In genomic region chr6:22922880-22923279, GRCm38 (mm10) we compare ENCODE assay signal across 17 mouse cellular contexts. TPM values are rescaled to one million over a fixed set of nuclear protein-coding genes. Genes with fewer than 3 reads are reported as not detected.
DNase-seq lines count a peak whose midpoint lies in the region; ATAC-seq and TF ChIP-seq lines count a peak whose summit lies in the region.
"Had no signal": no experiment of that assay in that cellular context is flagged by ENCODE, and none has a peak within 500 bp of the region (broad histone marks: within the 10 kb centered on the region; RNA-seq: fewer than 3 reads in every experiment).

No protein-coding gene starts in this region.

- ATAC-seq in midbrain, postnatal 0 days (ENCODE audit: low FRiP score): no peak
- peak; percentile 93 for ATAC-seq in forebrain, embryonic 12.5 days (ENCODE audit: low FRiP score)
- ATAC-seq in hindbrain, postnatal 0 days: no peak

- intact Hi-C loops in gastrocnemius, adult 2 months (cut with DNase I): no loop called here

- WGBS in midbrain, embryonic 10.5 days: 3% methylated on average over 1 of the region's 1 CpGs
- 9% methylated on average over 1 of the region's 1 CpGs for WGBS in midbrain, postnatal 0 days
- WGBS in forebrain, embryonic 12.5 days: 3% methylated on average over 1 of the region's 1 CpGs
- 12% methylated on average over 1 of the region's 1 CpGs for WGBS in hindbrain, postnatal 0 days

- H3K4me1 ChIP-seq in midbrain, embryonic 10.5 days: peaks cover 21% of the 10 kb centered on the region
- no peaks in the 10 kb centered on the region for H3K4me1 ChIP-seq in midbrain, postnatal 0 days (ENCODE audit: insufficient read depth, low read length)
- H3K4me1 ChIP-seq in forebrain, embryonic 12.5 days: peaks cover 15% of the 10 kb centered on the region
- no peaks in the 10 kb centered on the region; the same call in 1 of the 2 replicates for H3K4me1 ChIP-seq in hindbrain, postnatal 0 days (ENCODE audit: insufficient read depth, low read length)
- H3K4me1 ChIP-seq: heart, embryonic 12.5 days; liver, embryonic 13.5 days had no signal

- no peak overlapping the region for H3K4me3 ChIP-seq in midbrain, embryonic 10.5 days
- H3K4me3 ChIP-seq in midbrain, postnatal 0 days (ENCODE audit: low read depth, low read length): no peak overlapping the region
- H3K4me3 ChIP-seq in forebrain, embryonic 12.5 days (replicated peaks): no peak overlapping the region
- no peak overlapping the region for H3K4me3 ChIP-seq in hindbrain, postnatal 0 days (ENCODE audit: low read length)
- H3K4me3 ChIP-seq in gastrocnemius, adult 2 months: no peak overlapping the region
- H3K4me3 ChIP-seq: heart, embryonic 12.5 days; liver, embryonic 13.5 days had no signal

- H3K4me2 ChIP-seq in midbrain, postnatal 0 days (ENCODE audit: low read depth, low read length, poor library complexity, severe bottlenecking): no peak overlapping the region
- no peak overlapping the region for H3K4me2 ChIP-seq in forebrain, embryonic 12.5 days
- no peak overlapping the region for H3K4me2 ChIP-seq in hindbrain, postnatal 0 days (ENCODE audit: low read depth, low read length)
- H3K4me2 ChIP-seq: heart, embryonic 12.5 days; liver, embryonic 13.5 days had no signal

- no peaks in the 10 kb centered on the region for H3K36me3 ChIP-seq in midbrain, embryonic 10.5 days
- no peaks in the 10 kb centered on the region for H3K36me3 ChIP-seq in midbrain, postnatal 0 days (ENCODE audit: insufficient read depth, low read length)
- no peaks in the 10 kb centered on the region for H3K36me3 ChIP-seq in forebrain, embryonic 12.5 days (replicated peaks)
- no peaks in the 10 kb centered on the region for H3K36me3 ChIP-seq in hindbrain, postnatal 0 days (ENCODE audit: insufficient read depth, low read length)
- H3K36me3 ChIP-seq: heart, embryonic 12.5 days; liver, embryonic 13.5 days had no signal

- no peak overlapping the region for H3K9ac ChIP-seq in midbrain, postnatal 0 days (replicated peaks; ENCODE audit: low read length, poor library complexity, severe bottlenecking)
- no peak overlapping the region for H3K9ac ChIP-seq in forebrain, embryonic 12.5 days
- no peak overlapping the region for H3K9ac ChIP-seq in hindbrain, postnatal 0 days (replicated peaks; ENCODE audit: low read length)
- H3K9ac ChIP-seq: heart, embryonic 12.5 days; liver, embryonic 13.5 days had no signal

- no peaks in the 10 kb centered on the region for H3K27me3 ChIP-seq in midbrain, embryonic 10.5 days (ENCODE audit: low read depth, poor library complexity, severe bottlenecking)
- no peaks in the 10 kb centered on the region for H3K27me3 ChIP-seq in midbrain, postnatal 0 days (ENCODE audit: insufficient read depth, low read length)
- no peaks in the 10 kb centered on the region for H3K27me3 ChIP-seq in forebrain, embryonic 12.5 days
- H3K27me3 ChIP-seq in hindbrain, postnatal 0 days (ENCODE audit: insufficient read depth, low read length): no peaks in the 10 kb centered on the region
- H3K27me3 ChIP-seq: heart, embryonic 12.5 days; liver, embryonic 13.5 days had no signal

- TF ChIP-seq CTCF in midbrain, postnatal 0 days (IDR thresholded peaks at IDR 0.05): no peak
- no peak for TF ChIP-seq CTCF in hindbrain, postnatal 0 days (IDR thresholded peaks at IDR 0.05; ENCODE audit: low read depth)
- no peak for TF ChIP-seq CTCF in gastrocnemius, adult 2 months (IDR thresholded peaks at IDR 0.05)

- no peaks in the 10 kb centered on the region for H3K9me3 ChIP-seq in midbrain, embryonic 10.5 days (replicated peaks)
- H3K9me3 ChIP-seq in midbrain, postnatal 0 days (ENCODE audit: low read length): no peaks in the 10 kb centered on the region
- H3K9me3 ChIP-seq in forebrain, embryonic 12.5 days: no peaks in the 10 kb centered on the region
- H3K9me3 ChIP-seq in hindbrain, postnatal 0 days (ENCODE audit: low read length): no peaks in the 10 kb centered on the region
- H3K9me3 ChIP-seq: heart, embryonic 12.5 days; liver, embryonic 13.5 days had no signal

- peak overlapping the region; percentile 75 for H3K27ac ChIP-seq in midbrain, embryonic 10.5 days (replicated peaks)
- H3K27ac ChIP-seq in midbrain, postnatal 0 days (ENCODE audit: low read depth, low read length): no peak overlapping the region
- H3K27ac ChIP-seq in forebrain, embryonic 12.5 days: peak overlapping the region; percentile 53; the same call in 1 of the 2 replicates
- H3K27ac ChIP-seq in hindbrain, postnatal 0 days: 0 out of 2 replicates have a peak overlapping the region, but pooled peaks have one; percentile 4
- H3K27ac ChIP-seq in gastrocnemius, adult 2 months: no peak overlapping the region
- H3K27ac ChIP-seq: kidney, postnatal 0 days; liver, embryonic 13.5 days had no signal

- no peak for DNase-seq in midbrain, embryonic 10.5 days (ENCODE audit: low spot score)
- no peak for DNase-seq in midbrain, postnatal 0 days (ENCODE audit: low spot score)
- no peak for DNase-seq in hindbrain, postnatal 0 days (ENCODE audit: low spot score)
- peak; percentile 95 for DNase-seq in retina, postnatal 1 day
- no peak for DNase-seq in heart, adult 11 months
- no peak for DNase-seq in gastrocnemius, adult 2 months
- no peak for DNase-seq in heart, adult 18-20 months
- DNase-seq: adrenal gland, adult 2 months; cerebellum, postnatal 25 days; left cerebral cortex, postnatal 4 days; liver, embryonic 13.5 days; lung, postnatal 14 days; thymus, adult 18-20 months had no signal

RNA-seq across cellular contexts. Expression of gene Ptprz1, which starts 47.6 kb away (rescaled TPM):
- polyA plus RNA-seq in midbrain, embryonic 10.5 days (2016; fragmentation: Nextera tagmentation; extraction: Ambion mirVana): 18.5 and 30.2 TPM in 2 replicates
- total RNA-seq in midbrain, postnatal 0 days (2014; rRNA removed): 260 and 300 TPM in 2 replicates
- 129 and 133 TPM in 2 replicates for polyA plus RNA-seq in midbrain, postnatal 0 days (2015; fragmentation: Nextera tagmentation; extraction: Ambion mirVana)
- polyA plus RNA-seq in forebrain, embryonic 12.5 days (2016; fragmentation: Nextera tagmentation; extraction: Ambion mirVana): 102 and 115 TPM in 2 replicates
- 173 and 188 TPM in 2 replicates for total RNA-seq in hindbrain, postnatal 0 days (2014; rRNA removed)
- polyA plus RNA-seq in hindbrain, postnatal 0 days (2015; fragmentation: Nextera tagmentation; extraction: Ambion mirVana): 99.1 and 103 TPM in 2 replicates
- under 1 TPM; 0.10 to 0.22 TPM for total RNA-seq in gastrocnemius, adult 2 months (2021)
- total RNA-seq in heart, adult 18-20 months (2021): under 1 TPM; 0.72 to 0.97 TPM
- polyA plus RNA-seq: C2C12 had no signal

Comparison
In these comparisons a context has a peak if more than half of its experiments do, and no peak if none do; other contexts are left out.
1. H3K27ac ChIP-seq: peak in midbrain, embryonic 10.5 days (single experiment), forebrain, embryonic 12.5 days (single experiment) and hindbrain, postnatal 0 days (single experiment); none in midbrain, postnatal 0 days (single experiment) and gastrocnemius, adult 2 months (single experiment).
2. RNA of gene Ptprz1, which starts 47.6 kb away (total RNA-seq): 260 to 300 TPM in midbrain, postnatal 0 days and 173 to 188 TPM in hindbrain, postnatal 0 days; 0.72 to 0.97 TPM in heart, adult 18-20 months and 0.10 to 0.22 TPM in gastrocnemius, adult 2 months; every median in the first group is over 10 times any median in the second.